Mouse (Mus musculus) cerebellum, adult (tissue): ENCODE data around the gene Pkm.
A peak's percentile ranks its signal among the peaks of the same experiment; 100 is the strongest.

ENCODE experiments used
- ATAC-seq: cut with Nextera tagmentation; 2 replicates; pipeline ENCODE4 v1.9.2; 2017; ENCODE audit warnings: mild to moderate bottlenecking, moderate library complexity, mixed read lengths; ENCODE audit not compliant: insufficient number of reproducible peaks, low FRiP score, low TSS enrichment

The Pkm gene

GRCm38 (mm10) chr9:59655958-59656634 is at the start of gene Pkm:
Gene Pkm, plus strand, starts transcription at chr9:59656368.
- peak; percentile 82 for ATAC-seq

DNA sequence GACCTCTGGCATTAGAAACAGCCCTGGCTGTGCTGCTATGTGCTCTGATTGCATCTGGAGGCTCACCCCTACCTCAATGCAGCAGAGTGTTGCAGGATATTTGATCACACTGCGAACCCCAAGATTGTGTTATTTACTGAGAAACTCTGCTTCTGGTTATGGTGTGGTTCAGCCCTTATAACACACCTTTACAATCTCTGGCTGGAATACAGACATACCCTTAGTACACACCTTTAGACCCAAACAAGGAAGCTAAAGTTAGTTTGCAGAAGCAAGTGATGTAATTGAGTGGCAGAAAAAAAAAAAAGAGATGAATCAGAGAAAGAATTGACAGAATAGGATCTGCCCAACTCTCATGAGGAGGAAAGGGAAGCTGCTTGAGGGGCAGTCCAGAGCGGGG is 45.2 kb upstream of the Pkm start:
- no peak for ATAC-seq

- ATAC-seq, result no peak
Observed at GRCm38 (mm10) chr9:59615797-59616196, 40.4 kb upstream of the Pkm start.

DNA sequence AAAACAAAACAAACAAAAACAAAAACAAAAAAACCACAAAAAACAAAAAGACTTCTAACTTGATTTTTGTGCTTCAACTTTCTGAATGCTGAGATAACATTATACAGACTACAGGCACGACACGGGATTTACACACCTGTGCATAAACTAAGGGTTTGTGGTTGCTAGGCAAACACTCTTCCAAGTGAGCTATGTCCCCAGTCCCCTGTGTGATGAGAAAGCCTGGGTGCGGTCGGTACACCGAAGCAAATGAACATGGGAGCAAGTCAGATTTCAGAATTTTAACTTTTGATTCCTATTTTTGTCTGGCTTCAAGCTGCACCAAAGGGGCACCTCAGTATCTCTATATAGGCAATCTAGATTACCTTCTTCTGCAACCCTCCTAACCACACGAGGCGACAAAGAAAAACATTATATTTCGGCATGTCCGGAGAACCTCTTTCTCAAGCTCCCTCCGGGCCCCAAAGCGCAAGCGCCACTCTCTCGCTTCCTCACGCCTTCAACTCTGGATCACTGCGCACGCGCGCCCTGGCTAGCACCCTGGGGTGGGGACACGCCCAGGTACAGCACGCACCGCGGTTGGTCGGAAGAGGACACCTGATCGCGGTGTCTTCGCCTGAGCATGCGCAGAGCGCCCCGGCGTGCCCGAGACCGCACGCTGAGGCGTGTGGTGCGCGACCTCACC is 39.4 kb upstream of the Pkm start, which contains the start of gene Parp6:
Parp6 (plus strand) TSS at position 663 of the 685 bp plus-strand sequence.
- peak; percentile 93 for ATAC-seq

GRCm38 (mm10) chr9:59617307-59617973 is 38.7 kb upstream of the Pkm start:
- ATAC-seq, result peak; percentile 83

- ATAC-seq, result no peak
Observed at GRCm38 (mm10) chr9:59638372-59638771, 17.8 kb upstream of the Pkm start.

GRCm38 (mm10) chr9:59639936-59640335 is 16.2 kb upstream of the Pkm start:
- no peak for ATAC-seq

- no peak for ATAC-seq
Observed at GRCm38 (mm10) chr9:59641320-59641719, 14.8 kb upstream of the Pkm start.

DNA sequence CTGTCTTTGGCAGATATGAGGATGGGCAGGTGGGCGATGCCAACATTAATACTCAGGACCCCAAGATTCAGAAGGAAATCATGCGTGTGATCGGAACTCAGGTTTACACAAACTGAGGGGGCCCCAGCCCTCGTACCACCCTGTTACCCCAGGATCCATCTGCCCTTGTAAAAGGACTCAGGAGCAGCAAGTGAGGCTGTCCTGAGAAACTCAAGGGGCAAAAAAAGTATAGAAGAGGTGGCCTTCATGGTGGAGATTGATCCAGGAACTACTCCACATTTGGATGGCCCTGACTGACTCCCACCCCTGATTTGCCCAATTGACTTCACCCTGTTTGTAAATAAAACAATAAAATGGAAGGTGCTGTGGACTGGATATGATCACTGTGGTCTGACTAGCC is 6.3 kb upstream of the Pkm start:
- no peak for ATAC-seq

DNA sequence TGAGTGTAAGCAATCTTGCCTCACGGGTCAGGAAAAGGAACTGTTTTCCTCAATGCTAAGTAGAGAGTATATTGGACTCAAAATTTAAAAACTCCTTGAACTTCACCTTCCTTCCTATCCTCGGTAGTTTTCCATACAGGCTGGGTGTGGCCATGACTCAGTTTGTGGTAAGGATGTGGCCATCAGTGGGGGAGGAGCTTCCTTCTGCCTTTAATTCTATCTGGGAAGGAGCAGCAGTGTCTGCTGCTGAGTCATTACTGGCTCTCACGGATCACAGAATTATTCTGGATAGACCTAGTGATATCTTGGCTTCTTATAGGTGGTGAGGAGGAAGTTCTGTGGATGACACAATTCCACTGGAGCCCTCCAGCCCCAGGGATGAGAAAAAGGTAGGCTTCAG is 2.8 kb upstream of the Pkm start:
- no peak for ATAC-seq

- no peak for ATAC-seq
Observed at GRCm38 (mm10) chr9:59654450-59654983, 1.7 kb upstream of the Pkm start.

DNA sequence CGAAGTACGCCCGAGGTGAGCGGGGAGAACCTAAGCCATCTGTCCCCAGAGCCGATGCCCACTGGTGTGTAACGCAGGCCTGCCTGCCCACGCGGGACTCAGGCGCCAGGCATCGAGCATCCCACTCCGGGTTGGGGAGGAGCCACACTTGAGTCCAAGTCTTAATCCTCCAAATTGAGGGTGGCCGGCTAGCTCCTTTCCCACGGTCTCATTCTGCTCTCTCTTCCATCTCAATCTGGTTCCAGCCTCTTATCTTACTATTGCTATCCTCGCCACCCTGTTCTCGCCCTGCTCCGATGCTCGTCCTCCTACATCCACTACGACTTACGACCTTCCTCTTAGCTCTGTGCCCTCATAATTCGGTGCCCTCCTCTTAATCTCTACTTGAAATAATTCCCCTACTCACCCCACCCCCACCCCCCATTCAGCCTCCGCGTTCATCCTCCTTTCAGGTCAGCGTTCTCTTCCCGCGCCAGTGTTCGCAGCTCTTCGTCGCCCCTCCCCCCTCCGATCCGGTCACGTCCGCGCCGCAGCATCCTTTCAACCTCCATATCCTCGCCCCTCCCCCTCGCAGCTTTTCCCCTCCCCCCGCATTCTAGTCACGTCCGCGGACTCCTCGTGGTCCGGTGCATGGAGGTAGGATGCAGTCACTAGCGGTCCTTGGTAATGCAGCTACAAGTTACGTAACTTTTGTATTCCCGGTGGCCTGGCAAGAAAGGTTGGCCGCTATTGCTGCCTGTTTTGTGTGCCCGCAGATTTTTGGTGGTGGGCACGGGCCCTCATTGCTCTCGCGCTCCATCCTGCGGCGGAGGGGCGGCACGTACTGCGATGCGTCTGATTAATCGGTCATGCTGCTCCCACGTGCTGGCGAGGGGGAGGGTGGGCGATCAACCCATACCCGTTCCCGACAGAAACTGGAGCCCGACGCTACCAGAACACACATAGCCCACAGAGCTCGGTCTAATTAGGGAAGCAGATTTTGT is 758 bp downstream of the Pkm start:
- ATAC-seq, result no peak

GRCm38 (mm10) chr9:59658146-59658545 is 2.0 kb downstream of the Pkm start:
- no peak for ATAC-seq

DNA sequence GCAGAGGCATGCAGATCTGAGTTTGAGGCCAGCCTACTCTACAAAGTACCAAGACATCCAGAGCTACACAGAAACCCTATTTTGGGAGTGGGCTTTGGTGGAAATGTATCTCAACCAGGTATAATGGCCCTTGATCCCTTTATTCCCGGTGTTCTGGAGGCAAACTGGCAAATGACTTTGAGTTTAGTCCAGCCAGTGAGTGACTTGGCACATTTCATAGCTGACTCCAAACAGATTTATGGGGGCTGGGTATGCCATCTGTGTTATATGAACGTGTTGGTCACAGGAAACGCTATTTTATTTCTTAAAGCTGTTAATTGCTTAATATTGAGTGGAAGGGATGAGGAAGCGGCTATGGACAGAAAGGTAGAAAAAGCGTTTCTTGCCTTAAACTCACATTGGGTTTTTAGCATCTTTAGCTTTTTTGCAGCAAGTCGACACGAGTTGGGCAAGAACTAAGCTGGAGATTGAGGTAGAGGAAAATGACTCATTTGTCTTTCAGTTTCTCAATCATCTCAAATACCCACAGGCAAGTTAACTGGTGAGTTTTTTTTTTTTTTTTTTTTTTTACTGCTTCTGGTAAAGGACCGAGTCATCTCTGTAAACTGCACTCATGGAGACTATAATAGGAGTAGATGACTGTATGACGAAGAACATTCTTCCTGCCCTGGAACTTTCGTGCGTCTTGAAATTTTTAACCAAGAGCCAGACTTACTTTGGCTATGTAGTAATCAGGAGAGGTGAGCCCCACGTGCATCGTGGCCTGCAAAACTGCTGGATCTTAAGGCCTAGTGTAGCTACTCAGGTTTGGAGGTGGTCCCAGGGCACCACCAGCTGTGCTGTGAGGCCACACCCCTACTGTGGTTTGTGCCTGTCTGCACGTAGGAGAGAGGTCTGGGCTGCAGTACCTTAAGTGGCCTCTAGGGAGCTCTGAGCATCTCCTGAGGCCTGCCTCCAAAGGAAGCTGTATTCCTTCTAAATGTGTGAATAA is 3.2 kb downstream of the Pkm start:
- ATAC-seq, result no peak

- no peak for ATAC-seq
Observed at GRCm38 (mm10) chr9:59660421-59660820, 4.3 kb downstream of the Pkm start.

- ATAC-seq, result no peak
Observed at GRCm38 (mm10) chr9:59661298-59661975, 5.3 kb downstream of the Pkm start.

DNA sequence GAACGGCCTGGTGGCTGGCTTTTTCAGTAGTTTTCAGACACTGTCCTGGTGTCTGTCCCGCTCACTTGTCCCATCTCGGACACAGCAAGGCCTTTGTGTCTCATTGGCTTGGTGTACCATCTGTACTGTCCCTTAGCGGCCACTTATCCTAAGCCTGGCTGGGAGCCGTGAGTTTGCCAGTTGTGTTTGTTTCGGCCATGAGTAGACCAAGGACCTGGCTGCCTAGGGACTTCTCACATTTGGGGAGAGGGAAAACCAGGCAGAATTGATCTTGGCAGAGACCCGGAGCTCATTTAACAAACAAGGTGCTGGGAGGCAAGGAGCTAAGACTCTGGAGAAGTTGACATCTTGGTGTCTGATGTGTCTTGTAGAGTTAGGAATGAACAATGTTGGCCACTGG is 7.1 kb downstream of the Pkm start:
- no peak for ATAC-seq

DNA sequence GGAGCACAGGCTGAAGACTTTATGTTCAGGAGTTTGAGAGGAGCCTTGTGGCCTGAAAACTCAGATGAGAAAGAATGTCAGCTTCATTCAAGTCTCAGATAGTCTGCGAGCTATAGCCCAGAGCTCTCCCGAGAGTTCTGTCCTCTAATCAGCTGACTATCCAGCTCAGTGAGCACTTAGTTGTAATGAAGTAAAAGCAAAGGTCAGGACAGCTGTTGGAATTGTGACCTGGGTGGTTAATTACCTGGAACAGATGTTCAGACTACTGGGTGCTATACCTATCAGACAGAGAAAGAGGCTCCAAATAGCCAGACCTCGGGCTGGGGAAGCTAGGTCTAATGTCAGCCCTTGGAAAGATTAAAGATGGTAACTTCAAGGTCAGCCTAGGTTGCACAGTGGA is 7.8 kb downstream of the Pkm start:
- ATAC-seq, result no peak
